Mouse (Mus musculus): Measurements from ENCODE around the gene Socs1.

The Socs1 gene

GRCm38 (mm10) chr16:10786782-10787547 lies 1.6 kb upstream of the Socs1 start:
- no peak for DNase-seq (ENCODE audit: low spot score in 2 of 2)

GRCm38 (mm10) chr16:10786288-10786687 lies 952 bp upstream of the Socs1 start:
- DNase-seq (ENCODE audit: low spot score in 2 of 2), result peak; percentile 81

- DNase-seq (ENCODE audit: low spot score in 2 of 2), result peak; percentile 81 to 85
Observed at GRCm38 (mm10) chr16:10784793-10785370, 454 bp downstream of the Socs1 start.

GRCm38 (mm10) chr16:10783883-10784792 lies 1.2 kb downstream of the Socs1 start:
- DNase-seq (ENCODE audit: low spot score in 2 of 2), result peak in 1 of 2 experiments; percentile 33

- DNase-seq (ENCODE audit: low spot score in 2 of 2), result no peak
Observed at GRCm38 (mm10) chr16:10783451-10783850, 1.9 kb downstream of the Socs1 start.

GRCm38 (mm10) chr16:10783152-10783434 lies 2.2 kb downstream of the Socs1 start:
- DNase-seq (ENCODE audit: low spot score in 2 of 2), result no peak

- DNase-seq (ENCODE audit: low spot score in 2 of 2), result no peak
Observed at GRCm38 (mm10) chr16:10782377-10783151, 2.8 kb downstream of the Socs1 start.

- no peak for DNase-seq (ENCODE audit: low spot score in 2 of 2)
Observed at GRCm38 (mm10) chr16:10781862-10782371, 3.4 kb downstream of the Socs1 start.

GRCm38 (mm10) chr16:10780631-10781120 lies 4.7 kb downstream of the Socs1 start:
- DNase-seq (ENCODE audit: low spot score in 2 of 2), result no peak

- DNase-seq (ENCODE audit: low spot score in 2 of 2), result no peak
Observed at GRCm38 (mm10) chr16:10777579-10778160, 7.7 kb downstream of the Socs1 start.

GRCm38 (mm10) chr16:10776322-10776721 lies 9.0 kb downstream of the Socs1 start:
- no peak for DNase-seq (ENCODE audit: low spot score in 2 of 2)

- no peak for DNase-seq (ENCODE audit: low spot score in 2 of 2)
Observed at GRCm38 (mm10) chr16:10774726-10775125, 10.6 kb downstream of the Socs1 start.

- no peak for DNase-seq (ENCODE audit: low spot score in 2 of 2)
Observed at GRCm38 (mm10) chr16:10773543-10773942, 11.8 kb downstream of the Socs1 start.

GRCm38 (mm10) chr16:10771769-10772510 lies 13.4 kb downstream of the Socs1 start:
- DNase-seq (ENCODE audit: low spot score in 2 of 2), result no peak

- DNase-seq (ENCODE audit: low spot score in 2 of 2), result no peak
Observed at GRCm38 (mm10) chr16:10770531-10771325, 14.6 kb downstream of the Socs1 start.

GRCm38 (mm10) chr16:10769661-10770060 lies 15.7 kb downstream of the Socs1 start:
- DNase-seq (ENCODE audit: low spot score in 2 of 2), result peak; percentile 27 to 35

GRCm38 (mm10) chr16:10768821-10769220 lies 16.5 kb downstream of the Socs1 start:
- no peak for DNase-seq (ENCODE audit: low spot score in 2 of 2)

- peak; percentile 69 to 72 for DNase-seq (ENCODE audit: low spot score in 2 of 2)
Observed at GRCm38 (mm10) chr16:10767158-10767557, 18.2 kb downstream of the Socs1 start.

- no peak for DNase-seq (ENCODE audit: low spot score in 2 of 2)
Observed at GRCm38 (mm10) chr16:10764323-10764722, 21.0 kb downstream of the Socs1 start.

Data from right cerebral cortex, adult 2 months (tissue).